Mouse (Mus musculus) G1E (cell line): Measurements from ENCODE around the gene Eef1a2. TPM values are rescaled to one million over a fixed set of nuclear protein-coding genes. Genes with fewer than 3 reads are reported as not detected.

Experiments used
- ATAC-seq: 2 replicates; pipeline ENCODE4 v1.8.0; 2016; ENCODE audit warnings: mild to moderate bottlenecking; ENCODE audit not compliant: insufficient number of reproducible peaks, poor library complexity, low FRiP score, severe bottlenecking; ENCODE audit errors: extremely low read depth
- DNase-seq: peaks from one replicate; pipeline ENCODE4 v3.0.0; 2012; ENCODE audit warnings: low spot score
- H3K27me3 ChIP-seq: 2 replicates; pipeline ENCODE4 v1.6.1; 2012; ENCODE audit warnings: mild to moderate bottlenecking, low read length, inconsistent platforms; ENCODE audit not compliant: insufficient read depth
- H3K36me3 ChIP-seq: replicated peaks from 2 replicates; pipeline ENCODE3; 2012; ENCODE audit warnings: mild to moderate bottlenecking, inconsistent platforms
- H3K4me1 ChIP-seq: 2 replicates; pipeline ENCODE4 v1.6.1; 2012; ENCODE audit warnings: low read depth, low read length, inconsistent platforms, mixed read lengths; ENCODE audit not compliant: insufficient read depth
- H3K4me3 ChIP-seq: 2 replicates; pipeline ENCODE4 v1.5.1; 2012; ENCODE audit warnings: low read depth, mild to moderate bottlenecking, inconsistent platforms, low read length, moderate library complexity, mixed read lengths
- H3K9me3 ChIP-seq: replicated peaks from 2 replicates; pipeline ENCODE4 v1.6.1; 2012; ENCODE audit warnings: inconsistent platforms
- CTCF ChIP-seq: IDR thresholded peaks from 2 replicates; pipeline ENCODE4 v1.5.1; 2012; ENCODE audit warnings: low read depth, low read length, inconsistent platforms, mixed read lengths
- GATA1 ChIP-seq: IDR thresholded peaks from 2 replicates; pipeline ENCODE4 v1.6.1; 2012; ENCODE audit warnings: borderline replicate concordance, low read length, inconsistent platforms, mixed read lengths
- GATA2 ChIP-seq: IDR thresholded peaks from 2 replicates; pipeline ENCODE4 v1.6.1; 2012; ENCODE audit warnings: low read depth, low read length, inconsistent platforms, borderline replicate concordance
- POLR2AphosphoS5 ChIP-seq: IDR thresholded peaks from 2 replicates; pipeline ENCODE4 v1.6.1; 2012; ENCODE audit warnings: low read depth, low read length, inconsistent platforms; ENCODE audit not compliant: insufficient replicate concordance
- TAL1 ChIP-seq: conservative IDR thresholded peaks from 2 replicates; pipeline ENCODE4 v1.6.1; 2012; ENCODE audit warnings: low read depth, low read length, inconsistent platforms, mixed read lengths
- polyA plus RNA-seq: library from polyadenylated mRNA; stranded (reverse); fragments of >175 nt; gene quantifications from 2 replicates; pipeline ENCODE4 v1.2.3, GENCODE M21; 2012
- total RNA-seq, 2 experiments: library from RNA; stranded (forward) in 1 of 2; stranded (reverse) in 1 of 2; fragments of 200-1000 nt in 1 of 2; fragments of >200 nt in 1 of 2; fragmentation: Nextera tagmentation in 1 of 2; gene quantifications; 2 replicates each; pipeline ENCODE4 v1.2.3; 2014 to 2017

The Eef1a2 gene
- total and polyA plus RNA-seq, 3 experiments: 0.05 TPM; not detected in 2

DNA sequence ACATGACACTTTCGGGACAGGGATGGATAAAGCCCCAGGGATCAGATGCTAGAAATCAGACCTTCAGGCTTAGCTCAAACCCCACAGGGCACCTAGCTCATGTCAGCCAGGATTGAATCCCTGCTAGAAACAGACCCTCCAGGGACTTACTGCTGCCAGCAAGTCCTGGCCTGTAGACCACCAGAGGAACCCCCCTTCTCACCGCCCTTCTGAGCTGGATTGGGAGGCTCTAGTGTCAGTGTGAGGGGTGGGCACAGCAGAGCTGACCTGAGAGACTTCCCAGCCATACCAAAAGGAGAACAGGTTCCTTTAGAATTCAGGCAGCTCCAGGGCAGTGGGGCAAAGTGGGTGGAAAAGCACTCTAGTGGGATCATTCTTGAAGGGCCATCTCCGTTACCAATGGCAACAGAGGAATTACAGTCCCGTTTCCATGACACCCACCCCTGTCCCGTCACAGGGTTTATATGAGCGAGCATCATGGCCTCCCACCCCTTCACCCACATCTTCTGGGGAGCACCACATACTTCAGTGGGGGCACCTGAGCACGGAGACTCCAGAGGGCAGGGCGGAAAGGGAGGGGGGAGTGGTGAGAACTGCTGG is 43.0 kb downstream of the Eef1a2 start:
- no peak overlapping the region for H3K4me3 ChIP-seq
- no peak for DNase-seq
- peaks cover 10% of the 10 kb centered on the region for H3K27me3 ChIP-seq
- no peak for TF ChIP-seq TAL1
- no peak for TF ChIP-seq POLR2AphosphoS5
- TF ChIP-seq GATA1: no peak
- TF ChIP-seq CTCF: no peak
- TF ChIP-seq GATA2: no peak
- no peaks in the 10 kb centered on the region for H3K36me3 ChIP-seq
- H3K9me3 ChIP-seq: no peaks in the 10 kb centered on the region
- no peak for ATAC-seq
- peaks cover 3% of the 10 kb centered on the region; the same call in 1 of the 2 replicates for H3K4me1 ChIP-seq

DNA sequence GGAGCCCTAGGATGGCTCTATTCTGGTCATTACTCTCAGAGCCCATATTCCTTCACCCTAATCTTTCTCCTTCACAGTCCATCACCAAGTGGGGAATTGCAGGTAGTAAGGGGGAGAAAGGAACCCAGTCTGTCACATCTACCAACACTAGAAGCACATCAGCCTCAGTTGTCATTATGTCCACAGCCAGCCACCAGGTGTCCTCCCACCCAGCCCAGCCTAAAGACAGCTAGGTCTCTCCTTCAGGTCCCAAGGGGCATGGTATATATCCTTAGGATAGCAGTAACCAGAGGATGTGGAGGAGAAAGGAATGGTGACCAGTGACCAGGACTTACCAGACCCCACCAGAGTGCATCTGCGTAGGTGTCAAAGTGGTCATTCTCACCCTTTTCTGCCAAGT is 45.1 kb downstream of the Eef1a2 start:
- no peak for ATAC-seq
- TF ChIP-seq TAL1: no peak
- no peak for TF ChIP-seq GATA2
- TF ChIP-seq GATA1: no peak
- no peak for TF ChIP-seq CTCF
- no peak for TF ChIP-seq POLR2AphosphoS5
- peaks cover 8% of the 10 kb centered on the region for H3K27me3 ChIP-seq
- no peak overlapping the region for H3K4me3 ChIP-seq
- no peak for DNase-seq
- no peaks in the 10 kb centered on the region for H3K9me3 ChIP-seq
- H3K4me1 ChIP-seq: peaks cover 3% of the 10 kb centered on the region; the same call in 1 of the 2 replicates
- no peaks in the 10 kb centered on the region for H3K36me3 ChIP-seq

DNA sequence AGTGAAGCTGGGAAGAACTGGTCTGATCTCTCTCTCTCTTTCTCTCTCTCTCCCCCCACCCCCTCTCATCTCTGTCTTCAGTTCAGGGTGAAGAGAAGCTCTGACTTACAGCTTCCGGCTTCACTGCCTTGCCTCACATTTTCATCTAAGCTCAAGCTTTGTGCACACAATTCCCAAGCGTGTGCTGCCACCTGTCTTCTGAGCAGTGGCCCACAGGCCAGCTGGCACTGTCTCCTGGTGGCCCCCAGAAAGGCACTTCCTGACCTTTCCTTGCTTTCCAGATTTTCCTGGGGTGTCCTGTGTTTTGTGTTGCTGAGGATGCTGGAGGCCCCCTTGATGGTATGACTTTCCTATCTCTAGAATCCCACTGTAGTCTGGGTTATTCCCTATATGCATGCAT is 52.7 kb downstream of the Eef1a2 start:
- no peak overlapping the region for H3K4me3 ChIP-seq
- TF ChIP-seq GATA2: no peak
- H3K27me3 ChIP-seq: no peaks in the 10 kb centered on the region
- DNase-seq (no peak), ATAC-seq (no peak)
- no peaks in the 10 kb centered on the region for H3K4me1 ChIP-seq
- H3K36me3 ChIP-seq: no peaks in the 10 kb centered on the region
- H3K9me3 ChIP-seq: no peaks in the 10 kb centered on the region

DNA sequence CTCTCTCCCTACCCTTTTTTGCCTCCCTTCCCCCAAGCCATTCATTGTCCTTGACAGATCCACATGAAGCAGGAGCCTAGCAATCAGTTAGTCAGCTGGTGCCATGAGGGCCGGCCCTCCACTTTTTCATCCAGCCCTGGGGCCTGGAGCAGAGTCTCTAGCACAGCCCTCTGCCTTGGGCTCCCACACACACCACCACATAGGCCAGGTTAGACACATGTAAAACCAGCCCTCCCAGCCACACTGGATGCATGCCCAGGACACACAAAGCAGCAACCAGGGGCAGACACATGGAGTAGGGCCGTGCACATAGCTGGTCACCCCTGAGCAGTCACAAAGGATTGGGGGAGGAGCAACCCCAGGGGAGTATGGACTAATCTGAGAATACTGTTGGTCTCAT is 54.7 kb downstream of the Eef1a2 start:
- no peak for TF ChIP-seq GATA1
- no peak for TF ChIP-seq CTCF
- TF ChIP-seq POLR2AphosphoS5: no peak
- TF ChIP-seq GATA2: no peak
- TF ChIP-seq TAL1: no peak
- no peaks in the 10 kb centered on the region for H3K27me3 ChIP-seq
- no peak for DNase-seq
- ATAC-seq: no peak
- no peaks in the 10 kb centered on the region for H3K36me3 ChIP-seq
- no peaks in the 10 kb centered on the region for H3K9me3 ChIP-seq
- no peak overlapping the region for H3K4me3 ChIP-seq
- H3K4me1 ChIP-seq: no peaks in the 10 kb centered on the region

DNA sequence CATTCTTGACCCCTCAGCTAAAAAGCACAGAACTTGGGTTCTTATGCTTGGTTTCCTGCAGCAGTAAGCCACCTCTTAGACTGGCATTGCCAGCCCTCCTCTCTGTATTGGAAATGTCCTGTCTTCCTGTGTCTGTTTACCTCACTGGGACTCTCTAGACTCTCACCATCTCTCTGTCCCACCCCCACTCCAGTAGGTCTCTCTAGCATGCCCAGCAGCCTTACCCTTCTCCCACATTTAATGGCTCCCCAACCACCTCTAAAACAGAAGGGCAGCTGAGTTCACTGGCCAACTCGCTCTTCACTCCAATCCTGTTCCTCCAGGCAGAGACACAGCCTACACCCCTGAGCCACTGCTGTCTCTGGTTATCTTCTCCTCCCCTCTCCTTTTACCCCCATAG is 55.2 kb downstream of the Eef1a2 start:
- Histone ChIP-seq H3K4me3 (no peak overlapping the region), H3K9me3 (no peaks in the 10 kb centered on the region), H3K36me3 (no peaks in the 10 kb centered on the region), H3K27me3 (no peaks in the 10 kb centered on the region; the same call in 1 of the 2 replicates), H3K4me1 (no peaks in the 10 kb centered on the region)
- ATAC-seq (no peak), DNase-seq (no peak)
- TF ChIP-seq POLR2AphosphoS5 (no peak), TAL1 (no peak), GATA2 (no peak), CTCF (no peak), GATA1 (no peak)

DNA sequence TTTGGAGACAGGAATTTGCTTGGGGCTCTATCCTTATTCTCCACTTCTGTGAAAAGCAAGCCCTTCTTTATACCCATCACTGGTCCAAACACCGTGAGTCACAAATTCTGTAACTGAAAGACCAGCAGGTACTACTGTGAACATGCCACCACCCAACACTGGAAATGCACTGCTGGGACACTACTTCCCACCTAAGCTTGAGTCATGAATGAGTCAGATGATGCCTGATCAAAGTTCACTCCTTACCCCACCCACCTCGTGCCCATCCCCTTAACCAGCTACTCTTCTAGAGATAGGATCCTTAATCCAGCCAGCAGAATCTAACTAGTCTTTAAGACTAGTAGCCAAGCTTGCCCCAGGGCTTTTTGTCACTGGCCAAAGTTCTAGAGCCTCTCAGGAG is 56.7 kb downstream of the Eef1a2 start:
- ATAC-seq: no peak
- peaks cover 2% of the 10 kb centered on the region for H3K27me3 ChIP-seq
- H3K9me3 ChIP-seq: no peaks in the 10 kb centered on the region
- no peak for DNase-seq
- no peak overlapping the region for H3K4me3 ChIP-seq
- no peaks in the 10 kb centered on the region for H3K36me3 ChIP-seq
- TF ChIP-seq POLR2AphosphoS5 (no peak), CTCF (no peak), GATA2 (no peak), TAL1 (no peak), GATA1 (no peak)
- H3K4me1 ChIP-seq: no peaks in the 10 kb centered on the region

Other genes with a start within 250 kb of the Eef1a2 start
- 90.2 and 96.6 TPM in 2 replicates for gene Ythdf1, start 236.1 kb downstream of the Eef1a2 start, total RNA-seq (2014; fragmentation: Nextera tagmentation)
- gene Ythdf1, start 236.1 kb downstream of the Eef1a2 start, total RNA-seq (2017): 24.6 and 26.3 TPM in 2 replicates
- gene Ythdf1, start 236.1 kb downstream of the Eef1a2 start, polyA plus RNA-seq: 72.5 and 87.0 TPM in 2 replicates
- gene Birc7, start 228.0 kb downstream of the Eef1a2 start, total RNA-seq (2014; fragmentation: Nextera tagmentation): not detected in 2 replicates
- not detected in 2 replicates for gene Birc7, start 228.0 kb downstream of the Eef1a2 start, total RNA-seq (2017)
- not detected in 2 replicates for gene Birc7, start 228.0 kb downstream of the Eef1a2 start, polyA plus RNA-seq
- gene Nkain4, start 202.3 kb downstream of the Eef1a2 start, total RNA-seq (2014; fragmentation: Nextera tagmentation): not detected in 2 replicates
- gene Nkain4, start 202.3 kb downstream of the Eef1a2 start, total RNA-seq (2017): not detected in 2 replicates
- gene Nkain4, start 202.3 kb downstream of the Eef1a2 start, polyA plus RNA-seq: not detected in 2 replicates
- 29.7 and 56.1 TPM in 2 replicates for gene Arfgap1, start 189.8 kb downstream of the Eef1a2 start, total RNA-seq (2014; fragmentation: Nextera tagmentation)
- 40.6 and 41.4 TPM in 2 replicates for gene Arfgap1, start 189.8 kb downstream of the Eef1a2 start, total RNA-seq (2017)
- gene Arfgap1, start 189.8 kb downstream of the Eef1a2 start, polyA plus RNA-seq: 27.8 and 39.9 TPM in 2 replicates
- gene Col20a1, start 170.5 kb downstream of the Eef1a2 start, total RNA-seq (2014; fragmentation: Nextera tagmentation): 3.7 and 4.9 TPM in 2 replicates
- 0.38 and 0.58 TPM in 2 replicates for gene Col20a1, start 170.5 kb downstream of the Eef1a2 start, total RNA-seq (2017)
- gene Col20a1, start 170.5 kb downstream of the Eef1a2 start, polyA plus RNA-seq: 0.57 TPM in 2 replicates
- gene Chrna4, start 113.5 kb downstream of the Eef1a2 start, total RNA-seq (2014; fragmentation: Nextera tagmentation): not detected in 2 replicates
- gene Chrna4, start 113.5 kb downstream of the Eef1a2 start, total RNA-seq (2017): 0.05 and 0.41 TPM in 2 replicates
- gene Chrna4, start 113.5 kb downstream of the Eef1a2 start, polyA plus RNA-seq: not detected in 2 replicates
- gene Kcnq2, start 21.7 kb downstream of the Eef1a2 start, total RNA-seq (2014; fragmentation: Nextera tagmentation): 1.6 TPM in 1 of 2 replicates, not detected in the other
- 0.23 and 0.44 TPM in 2 replicates for gene Kcnq2, start 21.7 kb downstream of the Eef1a2 start, total RNA-seq (2017)
- not detected in 2 replicates for gene Kcnq2, start 21.7 kb downstream of the Eef1a2 start, polyA plus RNA-seq
- 148 and 153 TPM in 2 replicates for gene Ppdpf, start 30.2 kb upstream of the Eef1a2 start, total RNA-seq (2014; fragmentation: Nextera tagmentation)
- gene Ppdpf, start 30.2 kb upstream of the Eef1a2 start, total RNA-seq (2017): 58.4 and 74.0 TPM in 2 replicates
- gene Ppdpf, start 30.2 kb upstream of the Eef1a2 start, polyA plus RNA-seq: 143 and 210 TPM in 2 replicates
- not detected in 2 replicates for gene Ptk6, start 45.8 kb upstream of the Eef1a2 start, total RNA-seq (2014; fragmentation: Nextera tagmentation)
- 0.22 TPM in 1 of 2 replicates, not detected in the other for gene Ptk6, start 45.8 kb upstream of the Eef1a2 start, total RNA-seq (2017)
- not detected in 2 replicates for gene Ptk6, start 45.8 kb upstream of the Eef1a2 start, polyA plus RNA-seq
- 0.30 TPM in 1 of 2 replicates, not detected in the other for gene Srms, start 56.2 kb upstream of the Eef1a2 start, total RNA-seq (2014; fragmentation: Nextera tagmentation)
- 0.06 TPM in 1 of 2 replicates, not detected in the other for gene Srms, start 56.2 kb upstream of the Eef1a2 start, total RNA-seq (2017)
- gene Srms, start 56.2 kb upstream of the Eef1a2 start, polyA plus RNA-seq: not detected in 2 replicates
- gene Fndc11, start 63.0 kb upstream of the Eef1a2 start, total RNA-seq (2014; fragmentation: Nextera tagmentation): not detected in 2 replicates
- 0.23 TPM in 1 of 2 replicates, not detected in the other for gene Fndc11, start 63.0 kb upstream of the Eef1a2 start, total RNA-seq (2017)
- not detected in 2 replicates for gene Fndc11, start 63.0 kb upstream of the Eef1a2 start, polyA plus RNA-seq
- 23.8 and 24.3 TPM in 2 replicates for gene Helz2, start 85.0 kb upstream of the Eef1a2 start, total RNA-seq (2014; fragmentation: Nextera tagmentation)
- gene Helz2, start 85.0 kb upstream of the Eef1a2 start, total RNA-seq (2017): 12.4 and 13.6 TPM in 2 replicates
- 11.6 and 13.4 TPM in 2 replicates for gene Helz2, start 85.0 kb upstream of the Eef1a2 start, polyA plus RNA-seq
- 40.8 and 50.0 TPM in 2 replicates for gene Gmeb2, start 131.0 kb upstream of the Eef1a2 start, total RNA-seq (2014; fragmentation: Nextera tagmentation)
- gene Gmeb2, start 131.0 kb upstream of the Eef1a2 start, total RNA-seq (2017): 12.8 and 15.6 TPM in 2 replicates
- 12.2 and 18.1 TPM in 2 replicates for gene Gmeb2, start 131.0 kb upstream of the Eef1a2 start, polyA plus RNA-seq
- not detected in 2 replicates for gene Stmn3, start 157.5 kb upstream of the Eef1a2 start, total RNA-seq (2014; fragmentation: Nextera tagmentation)
- not detected in 2 replicates for gene Stmn3, start 157.5 kb upstream of the Eef1a2 start, total RNA-seq (2017)
- not detected in 2 replicates for gene Stmn3, start 157.5 kb upstream of the Eef1a2 start, polyA plus RNA-seq
- 79.8 and 89.5 TPM in 2 replicates for gene Rtel1, start 162.7 kb upstream of the Eef1a2 start, total RNA-seq (2014; fragmentation: Nextera tagmentation)
- gene Rtel1, start 162.7 kb upstream of the Eef1a2 start, total RNA-seq (2017): 59.2 and 80.4 TPM in 2 replicates
- 17.9 and 24.5 TPM in 2 replicates for gene Rtel1, start 162.7 kb upstream of the Eef1a2 start, polyA plus RNA-seq
- gene Zgpat, start 207.9 kb upstream of the Eef1a2 start, total RNA-seq (2014; fragmentation: Nextera tagmentation): 22.2 and 22.3 TPM in 2 replicates
- 40.0 and 40.5 TPM in 2 replicates for gene Zgpat, start 207.9 kb upstream of the Eef1a2 start, total RNA-seq (2017)
- gene Zgpat, start 207.9 kb upstream of the Eef1a2 start, polyA plus RNA-seq: 26.0 and 28.1 TPM in 2 replicates
- 32.8 and 35.0 TPM in 2 replicates for gene Arfrp1, start 208.4 kb upstream of the Eef1a2 start, total RNA-seq (2014; fragmentation: Nextera tagmentation)
- gene Arfrp1, start 208.4 kb upstream of the Eef1a2 start, total RNA-seq (2017): 28.5 and 32.1 TPM in 2 replicates
- 17.5 and 25.0 TPM in 2 replicates for gene Arfrp1, start 208.4 kb upstream of the Eef1a2 start, polyA plus RNA-seq
- gene Lime1, start 223.1 kb upstream of the Eef1a2 start, total RNA-seq (2014; fragmentation: Nextera tagmentation): 13.8 and 16.1 TPM in 2 replicates
- gene Lime1, start 223.1 kb upstream of the Eef1a2 start, total RNA-seq (2017): 15.3 and 18.9 TPM in 2 replicates
- gene Lime1, start 223.1 kb upstream of the Eef1a2 start, polyA plus RNA-seq: 23.9 and 29.9 TPM in 2 replicates